Mouse (Mus musculus) MEL (cell line): Measurements from ENCODE around the gene Cd247. TPM values are rescaled to one million over a fixed set of nuclear protein-coding genes. Genes with fewer than 3 reads are reported as not detected.

ENCODE experiments used
- DNase-seq: peaks from one replicate; pipeline ENCODE4 v3.0.0; 2011; ENCODE audit warnings: low read depth, low spot score
- H3K27ac ChIP-seq: 2 replicates; pipeline ENCODE4 v1.5.1; 2012; ENCODE audit warnings: low read depth, mild to moderate bottlenecking, control low read depth, low read length, moderate library complexity; ENCODE audit not compliant: control insufficient read depth
- H3K27me3 ChIP-seq, 2 experiments: fragments of 150-350 bp in 1 of 2; sonication (generic) in 1 of 2; 2 replicates each; pipeline ENCODE4 v1.6.1; 2012; ENCODE audit warnings: low read length in 2 of 2, mild to moderate bottlenecking in 2 of 2, improper control_type of control experiment in 1 of 2, moderate library complexity in 1 of 2; ENCODE audit not compliant: insufficient read depth in 2 of 2, control insufficient read depth in 1 of 2
- H3K36me3 ChIP-seq, 2 experiments: 2 replicates each; pipeline ENCODE4 v1.6.1; 2012 to 2014; ENCODE audit warnings: low read length in 2 of 2, improper control_type of control experiment in 1 of 2, inconsistent platforms in 1 of 2, mild to moderate bottlenecking in 1 of 2; ENCODE audit not compliant: insufficient read depth in 2 of 2, control insufficient read depth in 1 of 2
- H3K4me1 ChIP-seq, 2 experiments: fragments of 150-350 bp in 1 of 2; sonication (generic) in 1 of 2; 2 replicates each; pipeline ENCODE4 v1.6.1; 2012; ENCODE audit warnings: low read length in 2 of 2, improper control_type of control experiment in 1 of 2, mild to moderate bottlenecking in 1 of 2; ENCODE audit not compliant: insufficient read depth in 2 of 2, control insufficient read depth in 1 of 2
- H3K4me3 ChIP-seq, 2 experiments: fragments of 150-350 bp in 1 of 2; sonication (generic) in 1 of 2; 2 replicates each; pipeline ENCODE4 v1.5.1; 2012; ENCODE audit warnings: low read depth in 2 of 2, low read length in 2 of 2, mild to moderate bottlenecking in 2 of 2, moderate library complexity in 2 of 2, control low read depth in 1 of 2, improper control_type of control experiment in 1 of 2; ENCODE audit not compliant: control insufficient read depth in 1 of 2, insufficient read depth in 1 of 2
- H3K79me2 ChIP-seq: 2 replicates; pipeline ENCODE4 v1.6.1; 2012; ENCODE audit warnings: mild to moderate bottlenecking, low read length, moderate library complexity; ENCODE audit not compliant: control insufficient read depth, poor library complexity, insufficient read depth
- H3K9ac ChIP-seq: 2 replicates; pipeline ENCODE4 v1.6.1; 2012; ENCODE audit warnings: low read depth, mild to moderate bottlenecking, control low read depth, low read length, moderate library complexity; ENCODE audit not compliant: control insufficient read depth, poor library complexity, severe bottlenecking
- H3K9me3 ChIP-seq: fragments of 150-350 bp; sonication (generic); replicated peaks from 2 replicates; pipeline ENCODE4 v1.6.1; 2012; ENCODE audit warnings: mild to moderate bottlenecking, low read length, improper control_type of control experiment, moderate library complexity; ENCODE audit not compliant: insufficient read depth
- BHLHE40 ChIP-seq: IDR thresholded peaks from 2 replicates; pipeline ENCODE4 v1.6.1; 2012; ENCODE audit warnings: low read depth, mild to moderate bottlenecking, inconsistent platforms, low read length, improper control_type of control experiment, borderline replicate concordance
- CHD1 ChIP-seq: IDR thresholded peaks from 2 replicates; pipeline ENCODE4 v1.6.1; 2012; ENCODE audit warnings: low read depth, mild to moderate bottlenecking, inconsistent platforms, low read length, improper control_type of control experiment
- E2F4 ChIP-seq: IDR thresholded peaks from 2 replicates; pipeline ENCODE4 v1.6.1; 2011; ENCODE audit warnings: low read depth, low read length, improper control_type of control experiment, borderline replicate concordance
- GATA1 ChIP-seq: IDR thresholded peaks from 2 replicates; pipeline ENCODE4 v1.6.1; 2011; ENCODE audit warnings: low read depth, low read length, improper control_type of control experiment
- HCFC1 ChIP-seq: IDR thresholded peaks from 2 replicates; pipeline ENCODE4 v1.6.1; 2012; ENCODE audit warnings: low read depth, mild to moderate bottlenecking, inconsistent platforms, low read length, improper control_type of control experiment, moderate library complexity
- JUND ChIP-seq: IDR thresholded peaks from 2 replicates; pipeline ENCODE4 v1.6.1; 2011; ENCODE audit warnings: low read depth, mild to moderate bottlenecking, improper control_type of control experiment, low read length
- MAZ ChIP-seq: IDR thresholded peaks from 2 replicates; pipeline ENCODE4 v1.6.1; 2012; ENCODE audit warnings: low read depth, mild to moderate bottlenecking, inconsistent platforms, low read length, improper control_type of control experiment
- MXI1 ChIP-seq: IDR thresholded peaks from 2 replicates; pipeline ENCODE4 v1.6.1; 2011; ENCODE audit warnings: mild to moderate bottlenecking, low read depth, low read length, improper control_type of control experiment
- MYB ChIP-seq: IDR thresholded peaks from 2 replicates; pipeline ENCODE4 v1.6.1; 2011; ENCODE audit warnings: mild to moderate bottlenecking, low read depth, low read length, improper control_type of control experiment
- POLR2A ChIP-seq, 2 experiments: IDR thresholded peaks; 2 replicates each; pipeline ENCODE4 v1.6.1; 2011 to 2012; ENCODE audit warnings: low read length in 2 of 2, mild to moderate bottlenecking in 2 of 2, control low read depth in 1 of 2, improper control_type of control experiment in 1 of 2, low read depth in 1 of 2, moderate library complexity in 1 of 2; ENCODE audit not compliant: control insufficient read depth in 1 of 2, insufficient read depth in 1 of 2, poor library complexity in 1 of 2
- RAD21 ChIP-seq: IDR thresholded peaks from 2 replicates; pipeline ENCODE4 v1.6.1; 2011; ENCODE audit warnings: mild to moderate bottlenecking, low read depth, low read length, improper control_type of control experiment
- TBP ChIP-seq: IDR thresholded peaks from 2 replicates; pipeline ENCODE4 v1.8.0; 2011; ENCODE audit warnings: low read depth, low read length, improper control_type of control experiment
- ZC3H11A ChIP-seq: IDR thresholded peaks from 2 replicates; pipeline ENCODE4 v1.6.1; 2012; ENCODE audit warnings: low read depth, mild to moderate bottlenecking, inconsistent platforms, low read length, improper control_type of control experiment
- ZMIZ1 ChIP-seq: IDR thresholded peaks from 2 replicates; pipeline ENCODE4 v1.6.1; 2012; ENCODE audit warnings: low read depth, mild to moderate bottlenecking, inconsistent platforms, low read length, improper control_type of control experiment, moderate library complexity
- polyA plus RNA-seq, 2 experiments: library from polyadenylated mRNA; stranded (reverse) in 1 of 2; unstranded in 1 of 2; fragments of >175 nt in 1 of 2; fragments of >200 nt in 1 of 2; gene quantifications; 2 replicates each; pipeline versions ENCODE4 v1.2.1 to v1.2.4; 2012; ENCODE audit warnings: low replicate concordance in 2 of 2, low read depth in 1 of 2; ENCODE audit not compliant: insufficient read length in 2 of 2, insufficient read depth in 1 of 2, missing spikeins in 1 of 2
- total RNA-seq: library from RNA; depleted of rRNA; stranded (reverse); fragments of 300-350 nt; gene quantifications from 2 replicates; pipeline ENCODE4 v1.2.3, GENCODE M21; 2012

Cd247 gene
- total and polyA plus RNA-seq, 3 experiments, result 1.3 to 1.7 TPM; not detected in 1

GRCm38 (mm10) chr1:165861235-165861609, 72.7 kb downstream of the Cd247 start:
- Histone ChIP-seq H3K27ac (no peak overlapping the region), H3K36me3 (peaks cover 0 to 16% of the 10 kb centered on the region in 2 experiments; a peak in 2 of 4 replicates), H3K9me3 (no peaks in the 10 kb centered on the region), H3K27me3 (no peaks in the 10 kb centered on the region), H3K4me3 (no peak overlapping the region), H3K79me2 (peaks cover 2% of the 10 kb centered on the region; the same call in 1 of the 2 replicates), H3K9ac (no peak overlapping the region), H3K4me1 (peaks cover 2 to 11% of the 10 kb centered on the region in 2 experiments)
- DNase-seq, result no peak
- TF ChIP-seq BHLHE40 (no peak), MYB (no peak), HCFC1 (no peak), MAZ (no peak), GATA1 (no peak), CHD1 (no peak)

GRCm38 (mm10) chr1:165862059-165862458, 73.6 kb downstream of the Cd247 start:
- DNase-seq, result no peak
- Histone ChIP-seq H3K79me2 (peaks cover 2% of the 10 kb centered on the region; the same call in 1 of the 2 replicates), H3K36me3 (peaks cover 0 to 24% of the 10 kb centered on the region in 2 experiments; a peak in 2 of 4 replicates), H3K27me3 (no peaks in the 10 kb centered on the region), H3K4me3 (no peak overlapping the region), H3K9me3 (no peaks in the 10 kb centered on the region), H3K9ac (no peak overlapping the region), H3K4me1 (peaks cover 2 to 15% of the 10 kb centered on the region in 2 experiments), H3K27ac (no peak overlapping the region)
- TF ChIP-seq JUND, result no peak
- no peak for TF ChIP-seq RAD21
- no peak for TF ChIP-seq ZMIZ1
- no peak for TF ChIP-seq POLR2A (IDR thresholded peaks at IDR 0.05; ENCODE audit: control insufficient read depth in 1 of 2, insufficient read depth in 1 of 2, low read depth in 1 of 2, low read length in 2 of 2, poor library complexity in 1 of 2)
- no peak for TF ChIP-seq E2F4
- no peak for TF ChIP-seq MXI1
- TF ChIP-seq GATA1, result no peak
- no peak for TF ChIP-seq BHLHE40
- no peak for TF ChIP-seq HCFC1
- TF ChIP-seq ZC3H11A, result no peak
- no peak for TF ChIP-seq TBP
